Mouse (Mus musculus) left cerebral cortex, postnatal 4 days (tissue): ENCODE measurements at regions not wholly inside any gene's neighbourhood (a gene's known extent, or its start where the extent isn't known, plus 50 kb on each side); places are given as distances from the start of the nearest gene placed in this dataset.
A peak's percentile ranks its signal among the peaks of the same experiment; 100 is the strongest.
"Not testable (repeated sequence)": the region's sequence is repeated elsewhere in the genome, so short reads cannot be mapped to it uniquely, and the experiment has no call there.

ENCODE experiments used
- DNase-seq: peaks from one replicate; pipeline ENCODE4 v3.0.0-alpha.2; 2022
- intact Hi-C: fragments of 180-260 bp; cut with DNase I; formaldehyde crosslinking; loops from one replicate; pipeline ENCODE4 v1.15.1; 2025

- DNase-seq: no peak
- intact Hi-C loops: no loop called here
Measured at GRCm38 (mm10) chr16:12798523-12798922, 311.0 kb upstream of the Ercc4 start.

- no peak for DNase-seq
- intact Hi-C loops: no loop called here
Measured at GRCm38 (mm10) chr16:12800181-12800580, 309.3 kb upstream of the Ercc4 start.

- no peak for DNase-seq
- intact Hi-C loops: no loop called here
Measured at GRCm38 (mm10) chr16:12802651-12803050, 306.8 kb upstream of the Ercc4 start.

- intact Hi-C loops: no loop called here
- DNase-seq: no peak
Measured at GRCm38 (mm10) chr16:12807351-12807871, 302.1 kb upstream of the Ercc4 start.

GRCm38 (mm10) chr16:12811088-12811487, 298.4 kb upstream of the Ercc4 start:
- DNase-seq: no peak
- intact Hi-C loops: no loop called here

GRCm38 (mm10) chr16:12824646-12825045, 284.8 kb upstream of the Ercc4 start:
- no peak for DNase-seq
- intact Hi-C loops: no loop called here

- no peak for DNase-seq
- intact Hi-C loops: no loop called here
Measured at GRCm38 (mm10) chr16:12826222-12826621, 283.3 kb upstream of the Ercc4 start.

GRCm38 (mm10) chr16:12831308-12831707, 278.2 kb upstream of the Ercc4 start:
- intact Hi-C loops, DNase-seq: not testable (repeated sequence)

- intact Hi-C loops: no loop called here
- no peak for DNase-seq
Measured at GRCm38 (mm10) chr16:12856356-12856755, 253.1 kb upstream of the Ercc4 start.

- DNase-seq: no peak
- intact Hi-C loops: no loop called here
Measured at GRCm38 (mm10) chr16:12859714-12860355, 249.6 kb upstream of the Ercc4 start.

GRCm38 (mm10) chr16:12862561-12862960, 246.9 kb upstream of the Ercc4 start:
- intact Hi-C loops: no loop called here
- DNase-seq: no peak

GRCm38 (mm10) chr16:12878326-12878725, 231.2 kb upstream of the Ercc4 start:
- DNase-seq, intact Hi-C loops: not testable (repeated sequence)

- DNase-seq: no peak
- intact Hi-C loops: no loop called here
Measured at GRCm38 (mm10) chr16:12880011-12880410, 229.5 kb upstream of the Ercc4 start.

- intact Hi-C loops: no loop called here
Measured at GRCm38 (mm10) chr16:12880481-12880880, 229.0 kb upstream of the Ercc4 start.

GRCm38 (mm10) chr16:12882690-12883089, 226.8 kb upstream of the Ercc4 start:
- intact Hi-C loops: no loop called here
- DNase-seq: no peak

More at GRCm38 (mm10) chr16:12880481-12880880, 229.0 kb upstream of the Ercc4 start:
- no peak for DNase-seq

GRCm38 (mm10) chr16:12884556-12884955, 224.9 kb upstream of the Ercc4 start:
- no peak for DNase-seq
- intact Hi-C loops: no loop called here

GRCm38 (mm10) chr16:12886127-12886526, 223.4 kb upstream of the Ercc4 start:
- intact Hi-C loops: no loop called here
- peak; percentile 56 for DNase-seq

- intact Hi-C loops: no loop called here
- no peak for DNase-seq
Measured at GRCm38 (mm10) chr16:12887381-12887780, 222.1 kb upstream of the Ercc4 start.

- intact Hi-C loops: no loop called here
- DNase-seq: no peak
Measured at GRCm38 (mm10) chr16:12890094-12890493, 219.4 kb upstream of the Ercc4 start.

- intact Hi-C loops: no loop called here
- DNase-seq: no peak
Measured at GRCm38 (mm10) chr16:12890545-12890944, 218.9 kb upstream of the Ercc4 start.

- intact Hi-C loops: no loop called here
- DNase-seq: no peak
Measured at GRCm38 (mm10) chr16:12892658-12893305, 216.7 kb upstream of the Ercc4 start.

- DNase-seq: no peak
- intact Hi-C loops: no loop called here
Measured at GRCm38 (mm10) chr16:12897267-12897666, 212.2 kb upstream of the Ercc4 start.
